Mouse (Mus musculus): ENCODE measurements around the gene Cd180. TPM values are rescaled to one million over a fixed set of nuclear protein-coding genes. Genes with fewer than 3 reads are reported as not detected.

Cd180 gene
- 0.88 and 0.94 TPM in 2 replicates for polyA plus RNA-seq (2014; fragmentation: Nextera tagmentation; extraction: Ambion mirVana)

DNA sequence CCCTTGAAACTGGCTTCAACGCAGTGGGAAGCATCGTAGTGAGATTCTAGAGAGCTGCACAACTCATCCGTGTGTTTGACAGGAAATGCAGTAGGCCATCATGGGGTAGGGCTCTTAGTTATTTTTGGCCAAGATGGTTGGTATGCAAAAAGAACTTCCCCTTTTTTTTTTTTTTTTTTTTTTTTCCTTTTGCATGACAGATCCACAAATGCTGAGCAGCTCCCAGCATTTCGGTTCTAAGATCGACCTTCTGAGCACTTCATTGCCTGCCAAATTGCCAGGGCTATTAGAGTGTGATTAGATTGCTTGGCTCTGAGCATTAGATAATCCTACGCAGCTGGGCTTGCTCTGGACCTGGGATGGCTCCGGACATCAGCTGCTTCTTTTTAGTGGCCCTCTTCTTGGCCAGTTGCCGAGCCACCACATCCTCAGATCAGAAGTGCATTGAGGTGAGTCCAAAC is at the start of gene Cd180:
Cd180 (plus strand) TSS at position 218 of the 461 bp plus-strand sequence.
- Histone ChIP-seq H3K4me3 (ENCODE audit: control insufficient read depth in 1 of 2, insufficient read depth in 1 of 2, low read depth in 1 of 2, low read length in 2 of 2) (no peak within 1 kb of the TSS), H3K4me2 (ENCODE audit: low read length) (no peak within 1 kb of the TSS), H3K4me1 (ENCODE audit: control insufficient read depth in 2 of 2, insufficient read depth in 2 of 2, low read length in 2 of 2) (peaks cover 6 to 17% of the 10 kb centered on the region in 2 experiments), H3K9me3 (ENCODE audit: control insufficient read depth, low read length) (no peaks in the 10 kb centered on the region), H3K36me3 (ENCODE audit: control insufficient read depth, insufficient read depth, low read length) (no peaks in the 10 kb centered on the region), H3K27ac (replicated peaks in 1 of 2; ENCODE audit: control insufficient read depth in 1 of 2, insufficient read depth in 1 of 2, low read depth in 2 of 2, low read length in 2 of 2) (peak within 1 kb of the TSS; percentile 46 to 50; a peak in 1 of 4 replicates), H3K27me3 (ENCODE audit: control insufficient read depth, insufficient read depth, low read length) (no peaks in the 10 kb centered on the region), H3K9ac (ENCODE audit: low read length) (no peak within 1 kb of the TSS)
- no peak for ATAC-seq (ENCODE audit: insufficient number of reproducible peaks, insufficient read depth, low FRiP score, low read depth)
- 48% methylated on average over 8 of the region's 8 CpGs for WGBS

DNA sequence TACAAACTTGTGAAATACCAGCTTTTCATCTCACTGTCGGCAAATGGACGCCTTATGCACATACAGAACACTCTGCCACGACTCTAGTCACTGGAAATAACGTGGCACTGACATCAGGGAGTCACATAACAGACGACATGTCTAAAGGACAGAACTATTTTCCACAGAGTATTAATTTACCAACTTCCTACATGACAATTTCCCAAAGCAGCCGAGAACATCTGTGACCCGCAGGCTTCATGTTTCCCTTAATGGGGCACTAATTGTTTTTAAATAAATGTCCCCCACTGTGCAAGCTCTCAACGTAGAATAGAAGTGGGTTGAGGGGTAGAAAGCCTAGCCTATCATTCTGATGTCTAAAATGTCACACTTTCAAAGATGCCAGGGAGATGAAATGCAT is 49.0 kb upstream of the Cd180 start:
- 50% methylated on average over 8 of the region's 8 CpGs for WGBS
- Histone ChIP-seq H3K9ac (ENCODE audit: low read length) (no peak overlapping the region), H3K4me3 (ENCODE audit: control insufficient read depth in 1 of 2, insufficient read depth in 1 of 2, low read depth in 1 of 2, low read length in 2 of 2) (no peak overlapping the region), H3K4me2 (ENCODE audit: low read length) (peak overlapping the region; percentile 53), H3K9me3 (ENCODE audit: control insufficient read depth, low read length) (no peaks in the 10 kb centered on the region), H3K36me3 (ENCODE audit: control insufficient read depth, insufficient read depth, low read length) (no peaks in the 10 kb centered on the region), H3K27me3 (ENCODE audit: control insufficient read depth, insufficient read depth, low read length) (no peaks in the 10 kb centered on the region), H3K27ac (replicated peaks in 1 of 2; ENCODE audit: control insufficient read depth in 1 of 2, insufficient read depth in 1 of 2, low read depth in 2 of 2, low read length in 2 of 2) (no peak overlapping the region), H3K4me1 (ENCODE audit: control insufficient read depth in 2 of 2, insufficient read depth in 2 of 2, low read length in 2 of 2) (peaks cover 7 to 12% of the 10 kb centered on the region in 2 experiments; a peak in 3 of 4 replicates)
- no peak for ATAC-seq (ENCODE audit: insufficient number of reproducible peaks, insufficient read depth, low FRiP score, low read depth)

DNA sequence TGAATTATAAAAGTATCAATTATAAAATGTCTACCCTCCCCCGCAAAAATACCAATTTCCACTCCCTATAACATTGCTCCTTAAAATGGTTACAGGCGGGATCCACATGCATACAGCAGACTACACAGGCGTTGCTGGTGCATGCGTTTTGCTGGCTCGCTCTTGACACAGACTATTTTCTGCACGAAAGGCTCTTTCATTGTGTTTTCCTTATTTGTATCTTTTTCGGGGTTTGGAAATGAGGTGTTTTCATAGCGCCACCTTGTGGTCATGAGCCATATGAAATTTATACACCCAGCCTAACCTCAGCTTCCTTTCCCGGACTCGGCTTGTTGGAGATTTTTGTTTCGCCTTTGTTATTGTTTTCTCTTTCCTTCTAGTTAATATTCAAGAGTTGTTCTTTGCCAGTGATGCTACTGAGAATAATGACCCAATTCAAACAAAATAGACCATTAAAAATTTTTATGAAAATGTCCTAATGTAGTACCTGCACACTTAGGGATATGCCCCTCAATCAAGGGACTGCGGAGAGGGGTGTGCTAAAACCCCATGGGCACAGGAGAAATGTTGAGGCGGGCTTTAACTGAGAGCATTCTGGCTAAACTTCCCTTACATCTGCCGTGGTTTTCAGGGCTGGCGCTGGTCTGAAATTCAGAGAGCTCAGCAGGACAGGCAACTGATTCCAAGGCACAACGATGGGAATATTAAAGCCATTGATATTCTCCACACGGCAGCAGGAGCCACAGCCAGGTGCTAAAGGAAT is 48.4 kb upstream of the Cd180 start:
- WGBS: 23% methylated on average over 17 of the region's 17 CpGs
- H3K4me3 ChIP-seq (ENCODE audit: control insufficient read depth in 1 of 2, insufficient read depth in 1 of 2, low read depth in 1 of 2, low read length in 2 of 2): peak overlapping the region; percentile 17 to 27; a peak in 1 of 4 replicates
- no peak overlapping the region for H3K27ac ChIP-seq (replicated peaks in 1 of 2; ENCODE audit: control insufficient read depth in 1 of 2, insufficient read depth in 1 of 2, low read depth in 2 of 2, low read length in 2 of 2)
- H3K27me3 ChIP-seq (ENCODE audit: control insufficient read depth, insufficient read depth, low read length): no peaks in the 10 kb centered on the region
- no peak overlapping the region for H3K9ac ChIP-seq (ENCODE audit: low read length)
- ATAC-seq (ENCODE audit: insufficient number of reproducible peaks, insufficient read depth, low FRiP score, low read depth): no peak
- H3K4me1 ChIP-seq (ENCODE audit: control insufficient read depth in 2 of 2, insufficient read depth in 2 of 2, low read length in 2 of 2): peaks cover 7 to 12% of the 10 kb centered on the region in 2 experiments; a peak in 3 of 4 replicates
- peak overlapping the region; percentile 53 for H3K4me2 ChIP-seq (ENCODE audit: low read length)
- H3K36me3 ChIP-seq (ENCODE audit: control insufficient read depth, insufficient read depth, low read length): no peaks in the 10 kb centered on the region
- H3K9me3 ChIP-seq (ENCODE audit: control insufficient read depth, low read length): no peaks in the 10 kb centered on the region

DNA sequence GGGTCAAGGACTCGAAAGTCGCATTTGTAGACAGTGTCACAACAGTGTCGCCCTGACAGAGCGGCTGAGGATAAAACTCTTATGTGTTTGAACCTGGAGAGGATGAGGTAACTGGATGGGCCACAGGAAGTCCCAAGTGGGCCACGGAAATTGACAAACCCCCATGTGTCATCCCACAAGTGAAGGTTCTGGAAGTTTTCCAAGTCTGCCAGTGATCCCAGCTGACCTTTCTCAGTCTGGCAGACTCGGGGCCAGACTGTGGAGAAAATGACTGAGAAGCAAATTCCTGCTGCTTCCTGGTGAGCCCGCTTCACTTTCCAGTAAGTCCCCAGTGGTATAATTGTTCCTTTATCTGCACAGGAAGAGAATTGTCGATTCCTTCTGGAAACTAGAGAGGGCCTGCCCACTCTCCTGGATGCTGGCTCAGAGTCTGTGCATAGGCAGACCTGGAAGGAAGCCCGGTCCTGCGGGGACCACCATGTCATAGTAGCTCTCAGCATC is 47.0 kb upstream of the Cd180 start:
- H3K36me3 ChIP-seq (ENCODE audit: control insufficient read depth, insufficient read depth, low read length): no peaks in the 10 kb centered on the region
- H3K4me3 ChIP-seq (ENCODE audit: control insufficient read depth in 1 of 2, insufficient read depth in 1 of 2, low read depth in 1 of 2, low read length in 2 of 2): no peak overlapping the region
- H3K9me3 ChIP-seq (ENCODE audit: control insufficient read depth, low read length): no peaks in the 10 kb centered on the region
- H3K27me3 ChIP-seq (ENCODE audit: control insufficient read depth, insufficient read depth, low read length): no peaks in the 10 kb centered on the region
- ATAC-seq (ENCODE audit: insufficient number of reproducible peaks, insufficient read depth, low FRiP score, low read depth): peak; percentile 87
- H3K4me1 ChIP-seq (ENCODE audit: control insufficient read depth in 2 of 2, insufficient read depth in 2 of 2, low read length in 2 of 2): peaks cover 7 to 12% of the 10 kb centered on the region in 2 experiments; a peak in 3 of 4 replicates
- H3K27ac ChIP-seq (replicated peaks in 1 of 2; ENCODE audit: control insufficient read depth in 1 of 2, insufficient read depth in 1 of 2, low read depth in 2 of 2, low read length in 2 of 2): peak overlapping the region; percentile 45 to 53; a peak in 1 of 4 replicates
- no peak overlapping the region for H3K4me2 ChIP-seq (ENCODE audit: low read length)
- WGBS: 51% methylated on average over 10 of the region's 10 CpGs
- no peak overlapping the region for H3K9ac ChIP-seq (ENCODE audit: low read length)

DNA sequence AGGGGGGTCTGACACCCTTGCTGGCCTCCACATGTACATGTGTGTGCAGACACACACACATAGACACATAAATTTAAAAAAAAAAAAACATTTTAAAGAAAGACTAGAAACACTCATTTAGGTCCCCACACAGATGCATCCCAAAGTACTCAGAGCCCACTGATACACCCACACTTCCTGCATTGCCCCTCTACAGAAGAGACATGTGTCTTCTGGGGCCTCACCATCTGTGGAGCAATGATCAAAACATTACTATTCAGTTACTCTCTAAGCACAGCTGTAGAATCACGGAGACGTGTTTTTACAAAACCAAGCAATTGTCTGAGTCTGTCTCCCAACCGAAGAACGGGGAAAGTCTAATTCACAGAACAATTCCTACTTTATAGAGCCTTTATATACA is 45.8 kb upstream of the Cd180 start:
- H3K27me3 ChIP-seq (ENCODE audit: control insufficient read depth, insufficient read depth, low read length): no peaks in the 10 kb centered on the region
- no peaks in the 10 kb centered on the region for H3K9me3 ChIP-seq (ENCODE audit: control insufficient read depth, low read length)
- H3K27ac ChIP-seq (replicated peaks in 1 of 2; ENCODE audit: control insufficient read depth in 1 of 2, insufficient read depth in 1 of 2, low read depth in 2 of 2, low read length in 2 of 2): no peak overlapping the region
- no peak overlapping the region for H3K4me3 ChIP-seq (ENCODE audit: control insufficient read depth in 1 of 2, insufficient read depth in 1 of 2, low read depth in 1 of 2, low read length in 2 of 2)
- no peaks in the 10 kb centered on the region for H3K36me3 ChIP-seq (ENCODE audit: control insufficient read depth, insufficient read depth, low read length)
- no peak overlapping the region for H3K9ac ChIP-seq (ENCODE audit: low read length)
- WGBS: 93% methylated on average over 4 of the region's 4 CpGs
- ATAC-seq (ENCODE audit: insufficient number of reproducible peaks, insufficient read depth, low FRiP score, low read depth): no peak
- no peak overlapping the region for H3K4me2 ChIP-seq (ENCODE audit: low read length)
- H3K4me1 ChIP-seq (ENCODE audit: control insufficient read depth in 2 of 2, insufficient read depth in 2 of 2, low read length in 2 of 2): peaks cover 7 to 12% of the 10 kb centered on the region in 2 experiments; a peak in 3 of 4 replicates

DNA sequence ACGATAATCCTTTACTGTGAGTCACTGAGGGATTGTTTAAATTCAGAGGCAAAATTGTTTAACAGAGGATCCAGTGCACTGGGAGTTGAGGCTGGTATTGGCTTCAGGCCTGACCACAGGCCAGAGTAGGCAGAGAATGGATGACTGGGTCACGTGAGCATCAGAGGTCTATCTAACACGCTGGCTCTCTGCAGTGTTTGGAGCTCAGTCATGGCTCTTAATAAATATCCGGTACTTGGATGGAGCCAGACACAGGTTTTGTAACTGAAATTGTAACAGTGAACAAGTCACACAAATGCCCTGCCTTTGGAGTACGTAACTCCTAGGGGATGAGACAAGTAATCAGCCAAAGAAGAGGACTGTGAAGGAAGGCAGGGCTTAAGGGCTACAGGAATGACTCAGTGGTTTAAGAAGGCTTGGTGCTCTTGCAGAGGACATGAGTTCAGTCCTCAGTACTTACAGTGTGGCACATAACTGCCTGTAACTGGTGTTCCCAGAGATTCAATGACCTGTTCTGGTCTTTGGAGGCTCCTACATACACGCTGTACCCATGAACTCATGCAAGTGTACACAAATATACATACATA is 41.0 kb upstream of the Cd180 start:
- ATAC-seq (ENCODE audit: insufficient number of reproducible peaks, insufficient read depth, low FRiP score, low read depth): no peak
- H3K27ac ChIP-seq (replicated peaks in 1 of 2; ENCODE audit: control insufficient read depth in 1 of 2, insufficient read depth in 1 of 2, low read depth in 2 of 2, low read length in 2 of 2): no peak overlapping the region
- 85% methylated on average over 6 of the region's 6 CpGs for WGBS

DNA sequence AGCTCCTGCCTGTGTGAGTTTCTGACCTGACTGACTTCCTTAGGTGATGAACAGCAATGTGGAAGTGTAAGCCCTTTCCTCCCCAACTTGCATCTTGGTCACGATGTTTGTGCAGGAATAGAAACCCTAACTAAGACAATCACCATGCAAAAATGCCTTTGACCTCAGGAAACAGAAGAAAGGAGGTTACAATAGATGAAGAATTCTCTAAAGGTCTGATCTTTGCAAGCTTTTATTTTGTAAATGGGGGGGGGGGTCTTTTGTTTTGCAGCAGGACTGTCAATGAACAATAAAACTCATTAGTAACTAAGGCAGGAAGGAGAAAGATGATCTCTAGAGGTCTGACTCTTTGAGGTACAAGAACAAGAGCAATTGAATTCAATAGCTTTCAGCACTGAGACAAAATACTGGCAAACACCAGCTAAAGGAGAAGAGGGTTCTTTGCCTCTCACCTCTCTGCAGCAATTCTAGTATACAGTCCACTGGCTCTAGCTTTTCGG is 38.2 kb upstream of the Cd180 start:
- Histone ChIP-seq H3K4me2 (ENCODE audit: low read length) (no peak overlapping the region), H3K9ac (ENCODE audit: low read length) (no peak overlapping the region), H3K9me3 (ENCODE audit: control insufficient read depth, low read length) (no peaks in the 10 kb centered on the region), H3K27ac (replicated peaks in 1 of 2; ENCODE audit: control insufficient read depth in 1 of 2, insufficient read depth in 1 of 2, low read depth in 2 of 2, low read length in 2 of 2) (no peak overlapping the region), H3K4me3 (ENCODE audit: control insufficient read depth in 1 of 2, insufficient read depth in 1 of 2, low read depth in 1 of 2, low read length in 2 of 2) (no peak overlapping the region), H3K36me3 (ENCODE audit: control insufficient read depth, insufficient read depth, low read length) (no peaks in the 10 kb centered on the region), H3K27me3 (ENCODE audit: control insufficient read depth, insufficient read depth, low read length) (no peaks in the 10 kb centered on the region), H3K4me1 (ENCODE audit: control insufficient read depth in 2 of 2, insufficient read depth in 2 of 2, low read length in 2 of 2) (peaks cover 4 to 7% of the 10 kb centered on the region in 2 experiments; a peak in 1 of 4 replicates)
- ATAC-seq (ENCODE audit: insufficient number of reproducible peaks, insufficient read depth, low FRiP score, low read depth): no peak
- 75% methylated on average over 2 of the region's 2 CpGs for WGBS

More for the DNA sequence above, 41.0 kb upstream of the Cd180 start:
- Histone ChIP-seq H3K9me3 (ENCODE audit: control insufficient read depth, low read length) (no peaks in the 10 kb centered on the region), H3K36me3 (ENCODE audit: control insufficient read depth, insufficient read depth, low read length) (no peaks in the 10 kb centered on the region), H3K4me1 (ENCODE audit: control insufficient read depth in 2 of 2, insufficient read depth in 2 of 2, low read length in 2 of 2) (peaks cover 3 to 4% of the 10 kb centered on the region in 2 experiments; a peak in 1 of 4 replicates), H3K4me3 (ENCODE audit: control insufficient read depth in 1 of 2, insufficient read depth in 1 of 2, low read depth in 1 of 2, low read length in 2 of 2) (no peak overlapping the region), H3K9ac (ENCODE audit: low read length) (no peak overlapping the region), H3K4me2 (ENCODE audit: low read length) (no peak overlapping the region), H3K27me3 (ENCODE audit: control insufficient read depth, insufficient read depth, low read length) (no peaks in the 10 kb centered on the region)
